Mouse (Mus musculus) hindbrain, postnatal 0 days (tissue): ENCODE results near the gene Endod1. TPM values are rescaled to one million over a fixed set of nuclear protein-coding genes. Genes with fewer than 3 reads are reported as not detected.

ENCODE experiments used
- ATAC-seq: fragments of 200-750 bp; cut with Nextera tagmentation; 2 replicates; pipeline ENCODE4 v1.8.0; 2017; ENCODE audit warnings: mild to moderate bottlenecking, moderate TSS enrichment, moderate library complexity
- DNase-seq: peaks from one replicate; pipeline ENCODE4 v3.0.0-alpha.2; 2015; ENCODE audit warnings: low spot score
- H3K27ac ChIP-seq: fragments of 300-500 bp; sonication (generic); 2 replicates; pipeline ENCODE4 v1.5.1; 2014; ENCODE audit warnings: mild to moderate bottlenecking
- H3K27me3 ChIP-seq: fragments of 300-500 bp; sonication (generic); 2 replicates; pipeline ENCODE4 v1.6.1; 2014; ENCODE audit warnings: low read length, mixed read lengths; ENCODE audit not compliant: insufficient read depth
- H3K36me3 ChIP-seq: fragments of 300-500 bp; sonication (generic); 2 replicates; pipeline ENCODE4 v1.6.1; 2014; ENCODE audit warnings: low read length, mixed read lengths; ENCODE audit not compliant: insufficient read depth
- H3K4me1 ChIP-seq: fragments of 300-500 bp; sonication (generic); 2 replicates; pipeline ENCODE4 v1.6.1; 2014; ENCODE audit warnings: antibody characterized with exemption, low read length, mixed read lengths; ENCODE audit not compliant: insufficient read depth
- H3K4me2 ChIP-seq: fragments of 300-500 bp; sonication (generic); 2 replicates; pipeline ENCODE4 v1.6.1; 2014; ENCODE audit warnings: low read depth, mild to moderate bottlenecking, low read length, moderate library complexity, mixed read lengths
- H3K4me3 ChIP-seq: fragments of 300-500 bp; sonication (generic); 2 replicates; pipeline ENCODE4 v1.5.1; 2014; ENCODE audit warnings: low read length
- H3K9ac ChIP-seq: fragments of 300-500 bp; sonication (generic); replicated peaks from 2 replicates; pipeline ENCODE4 v1.6.1; 2014; ENCODE audit warnings: mild to moderate bottlenecking, low read length, moderate library complexity, mixed read lengths
- H3K9me3 ChIP-seq: fragments of 300-500 bp; sonication (generic); 2 replicates; pipeline ENCODE4 v1.6.1; 2016; ENCODE audit warnings: low read length, mixed read lengths
- CTCF ChIP-seq: IDR thresholded peaks from 2 replicates; pipeline ENCODE4 v1.5.1; 2016; ENCODE audit warnings: antibody characterized with exemption, control low read depth, low read depth
- WGBS: fragments of 180-500 bp; shearing (Covaris S2); extraction: QIAGEN DNeasy Blood & Tissue Kit; methylation state at CpG from one replicate; pipeline ENCODE4 v1.1.7; 2014; 5-methylcytosine and 5-hydroxymethylcytosine counted together
- polyA plus RNA-seq: library from polyadenylated mRNA; unstranded; fragments of >200 nt; fragmentation: Nextera tagmentation; extraction: Ambion mirVana; gene quantifications from 2 replicates; pipeline ENCODE4 v1.2.1, GENCODE M21; 2015
- total RNA-seq: library from RNA; depleted of rRNA; stranded (reverse); fragments of >200 nt; gene quantifications from 2 replicates; pipeline ENCODE4 v1.2.3, GENCODE M21; 2014

The Endod1 gene
- total and polyA plus RNA-seq, 2 experiments from 2014 or later, result 41.1 to 85.8 TPM

DNA sequence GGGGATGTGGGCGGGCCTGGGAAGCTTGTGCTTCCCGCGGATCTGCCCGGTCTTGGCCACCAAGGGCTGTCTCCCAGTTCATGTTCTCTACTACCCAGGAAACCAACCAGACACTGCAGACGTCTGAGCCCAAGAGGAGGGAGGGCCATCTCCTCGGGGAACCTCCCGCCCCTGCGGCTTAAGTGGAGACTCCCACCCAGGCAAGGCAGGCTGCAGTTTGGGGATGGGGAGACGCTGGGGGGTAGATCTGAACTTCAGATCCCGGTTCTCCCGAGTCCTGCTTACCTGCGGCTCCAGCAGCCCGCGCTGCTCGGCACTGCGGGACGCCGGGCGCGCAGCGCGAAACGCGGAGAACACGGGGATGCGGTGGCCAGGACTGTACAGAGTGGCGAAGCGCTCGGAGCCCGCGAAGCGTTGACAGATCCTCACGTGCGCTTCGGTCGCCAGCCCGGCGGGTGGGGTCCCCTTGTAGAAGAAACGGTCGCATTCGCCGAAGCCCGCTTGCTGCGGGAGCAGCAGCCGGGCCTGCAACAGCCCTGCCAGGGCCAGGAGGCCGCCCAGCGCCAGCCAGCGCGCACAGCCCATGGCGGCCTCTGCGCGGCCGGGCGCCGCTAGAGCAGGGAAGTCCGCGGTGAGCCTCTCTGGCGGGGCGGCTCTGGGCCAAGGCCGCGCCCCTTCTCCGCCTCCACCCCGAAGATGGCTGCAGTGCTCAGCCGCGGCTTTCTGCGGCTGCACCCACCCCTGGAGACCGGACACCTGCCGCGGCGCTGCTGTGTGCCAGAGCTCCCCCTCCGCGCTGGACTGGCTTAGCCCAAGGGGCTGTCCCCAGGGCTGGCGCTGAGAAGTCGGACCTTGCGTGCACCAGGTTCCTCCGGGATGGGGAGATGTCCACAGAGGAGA is 671 bp downstream of the Endod1 start:
- DNase-seq (peak; percentile 84), ATAC-seq (peak; percentile 94)
- Histone ChIP-seq H3K4me2 (peak overlapping the region; percentile 90), H3K9ac (peak overlapping the region; percentile 86), H3K9me3 (no peaks in the 10 kb centered on the region), H3K27ac (peak overlapping the region; percentile 90), H3K4me1 (peaks cover 11% of the 10 kb centered on the region), H3K27me3 (no peaks in the 10 kb centered on the region), H3K4me3 (peak overlapping the region; percentile 72), H3K36me3 (no peaks in the 10 kb centered on the region)
- no peak; the same call in 1 of the 2 replicates for TF ChIP-seq CTCF
- WGBS, result 1% methylated on average over 74 of the region's 76 CpGs

DNA sequence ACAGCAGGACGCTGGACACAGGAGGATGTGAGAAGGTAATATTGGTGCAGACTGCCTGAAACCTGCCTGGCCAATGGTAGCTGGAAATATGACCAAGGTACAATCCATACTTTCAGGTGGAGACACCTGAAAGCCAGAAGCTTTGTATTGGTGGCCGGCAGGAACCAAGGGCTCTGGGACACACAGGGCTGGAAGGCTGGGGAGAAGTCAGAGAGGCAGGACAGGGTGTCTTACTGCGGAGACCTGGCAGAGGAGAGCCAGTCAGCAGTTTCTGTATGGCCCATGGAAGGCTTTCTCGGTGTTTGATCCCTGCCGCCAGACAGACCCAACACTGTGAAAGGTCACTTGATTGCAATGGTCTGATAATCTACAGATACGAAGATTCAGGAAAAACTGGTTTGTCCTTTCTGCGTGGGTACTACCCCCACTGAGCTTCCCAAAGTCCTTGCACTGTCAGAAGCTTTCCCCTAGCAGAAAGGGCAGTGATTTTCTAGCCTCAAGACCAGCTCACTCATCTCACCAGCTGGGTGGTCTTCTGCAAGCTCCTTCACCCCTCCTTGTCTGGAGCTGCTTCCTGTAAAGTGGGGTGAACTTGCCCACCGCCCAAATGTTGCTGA is 1.4 kb downstream of the Endod1 start:
- Histone ChIP-seq H3K36me3 (no peaks in the 10 kb centered on the region), H3K27ac (peak overlapping the region; percentile 90), H3K27me3 (no peaks in the 10 kb centered on the region), H3K4me1 (peaks cover 11% of the 10 kb centered on the region), H3K9me3 (no peaks in the 10 kb centered on the region), H3K4me2 (peak overlapping the region; percentile 90), H3K4me3 (peak overlapping the region; percentile 72), H3K9ac (peak overlapping the region; percentile 86)
- TF ChIP-seq CTCF, result no peak
- DNase-seq, result no peak
- WGBS, result 27% methylated on average over 8 of the region's 8 CpGs
- no peak for ATAC-seq

DNA sequence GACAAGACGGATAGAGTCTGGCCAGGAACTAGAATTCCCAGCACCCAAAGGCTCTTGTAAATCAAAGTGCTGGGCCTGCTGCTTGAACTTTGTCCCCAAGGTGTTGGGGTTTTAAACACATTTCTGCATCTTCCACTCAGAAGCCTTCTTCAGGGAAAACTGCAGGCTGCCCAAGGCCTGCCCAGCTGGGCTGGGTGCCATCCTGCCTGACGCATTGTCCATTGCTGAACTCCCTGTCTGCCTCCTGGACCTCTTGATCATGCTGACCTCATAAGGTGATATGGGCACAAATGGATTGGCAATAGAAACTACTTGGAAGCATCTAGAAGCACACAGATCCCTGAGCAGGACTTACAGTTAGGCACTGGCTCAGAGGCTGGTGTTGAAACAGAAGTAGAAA is 3.2 kb downstream of the Endod1 start:
- Histone ChIP-seq H3K9ac (no peak overlapping the region), H3K9me3 (no peaks in the 10 kb centered on the region), H3K4me3 (no peak overlapping the region), H3K4me2 (no peak overlapping the region), H3K27ac (no peak overlapping the region), H3K36me3 (no peaks in the 10 kb centered on the region), H3K27me3 (no peaks in the 10 kb centered on the region), H3K4me1 (peaks cover 11% of the 10 kb centered on the region)
- no peak for ATAC-seq
- DNase-seq, result no peak
- no peak for TF ChIP-seq CTCF
- 79% methylated on average over 2 of the region's 2 CpGs for WGBS

DNA sequence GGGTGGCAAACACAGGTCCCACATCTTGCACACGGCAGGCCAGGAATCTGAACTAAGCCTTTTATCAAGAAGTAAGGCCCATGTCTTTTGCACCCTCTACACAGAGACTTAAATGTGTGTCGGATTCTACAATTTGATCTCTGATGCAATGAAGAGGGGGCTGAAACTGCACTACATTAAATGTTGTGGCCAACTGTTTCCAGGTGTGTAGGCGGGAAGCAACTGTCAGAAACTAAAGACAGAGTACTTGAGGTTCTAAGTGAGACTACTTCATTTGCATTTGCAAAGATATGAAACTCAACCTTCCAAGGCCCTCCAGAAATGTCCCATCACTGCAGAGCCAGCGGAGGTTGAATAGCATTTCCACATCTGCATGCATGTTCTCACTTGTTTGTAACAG is 5.2 kb downstream of the Endod1 start:
- Histone ChIP-seq H3K27ac (no peak overlapping the region), H3K9me3 (no peaks in the 10 kb centered on the region), H3K9ac (no peak overlapping the region), H3K4me2 (no peak overlapping the region), H3K4me3 (no peak overlapping the region), H3K27me3 (no peaks in the 10 kb centered on the region), H3K4me1 (0 out of 2 replicates have a peak, but pooled peaks cover 4% of the 10 kb centered on the region), H3K36me3 (no peaks in the 10 kb centered on the region)
- TF ChIP-seq CTCF, result no peak
- DNase-seq (no peak), ATAC-seq (no peak)
- 88% methylated on average over 4 of the region's 4 CpGs for WGBS

DNA sequence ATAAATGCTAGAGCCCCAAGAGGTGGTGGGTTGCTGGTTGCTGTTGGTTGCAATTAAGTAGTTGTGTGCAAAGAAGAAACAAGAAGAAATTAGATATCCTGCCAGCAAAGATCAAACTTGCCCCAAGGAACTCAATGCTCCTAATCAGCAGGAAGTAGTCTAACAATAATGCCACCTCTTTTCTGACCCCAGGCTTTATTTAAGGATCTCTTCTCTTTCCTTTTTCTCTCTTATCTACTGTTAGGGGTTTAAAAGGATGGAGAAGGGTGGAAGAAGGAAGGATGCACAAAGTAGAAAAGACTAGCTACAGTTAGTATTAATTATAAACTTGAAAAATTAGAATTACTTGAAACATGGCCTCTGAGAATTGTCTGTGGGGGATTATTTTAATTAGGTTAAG is 8.9 kb downstream of the Endod1 start:
- H3K27ac ChIP-seq, result no peak overlapping the region
- H3K36me3 ChIP-seq, result no peaks in the 10 kb centered on the region
- H3K4me2 ChIP-seq, result no peak overlapping the region
- H3K9ac ChIP-seq, result no peak overlapping the region
- TF ChIP-seq CTCF, result no peak
- DNase-seq (no peak), ATAC-seq (no peak)
- H3K9me3 ChIP-seq, result no peaks in the 10 kb centered on the region
- H3K27me3 ChIP-seq, result no peaks in the 10 kb centered on the region
- no peaks in the 10 kb centered on the region for H3K4me1 ChIP-seq
- H3K4me3 ChIP-seq, result no peak overlapping the region

DNA sequence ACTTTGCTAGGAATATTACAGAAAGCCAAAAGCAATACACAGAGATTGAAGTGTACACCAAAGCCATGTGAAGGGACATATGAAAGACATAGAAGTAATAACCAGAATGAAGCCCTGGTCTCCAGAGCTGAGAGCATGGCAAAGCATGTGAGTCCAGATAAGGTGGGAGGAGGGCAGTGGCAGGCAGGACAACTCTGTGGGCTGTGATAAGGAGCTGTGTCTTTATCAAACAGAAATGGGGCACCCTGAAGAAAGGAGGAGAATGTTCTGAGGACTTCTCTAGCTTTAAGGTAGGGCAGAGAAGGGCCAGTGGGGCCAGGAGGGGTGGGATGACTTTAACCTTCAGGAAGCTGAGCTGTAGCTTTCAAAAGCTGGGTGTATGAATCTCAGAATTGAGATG is 12.0 kb downstream of the Endod1 start:
- TF ChIP-seq CTCF, result no peak
- no peak overlapping the region for H3K9ac ChIP-seq
- H3K4me2 ChIP-seq, result no peak overlapping the region
- H3K27me3 ChIP-seq, result no peaks in the 10 kb centered on the region
- H3K9me3 ChIP-seq, result no peaks in the 10 kb centered on the region
- no peaks in the 10 kb centered on the region for H3K4me1 ChIP-seq
- no peaks in the 10 kb centered on the region for H3K36me3 ChIP-seq
- H3K27ac ChIP-seq, result no peak overlapping the region
- H3K4me3 ChIP-seq, result no peak overlapping the region
- ATAC-seq, result no peak
- DNase-seq, result no peak

DNA sequence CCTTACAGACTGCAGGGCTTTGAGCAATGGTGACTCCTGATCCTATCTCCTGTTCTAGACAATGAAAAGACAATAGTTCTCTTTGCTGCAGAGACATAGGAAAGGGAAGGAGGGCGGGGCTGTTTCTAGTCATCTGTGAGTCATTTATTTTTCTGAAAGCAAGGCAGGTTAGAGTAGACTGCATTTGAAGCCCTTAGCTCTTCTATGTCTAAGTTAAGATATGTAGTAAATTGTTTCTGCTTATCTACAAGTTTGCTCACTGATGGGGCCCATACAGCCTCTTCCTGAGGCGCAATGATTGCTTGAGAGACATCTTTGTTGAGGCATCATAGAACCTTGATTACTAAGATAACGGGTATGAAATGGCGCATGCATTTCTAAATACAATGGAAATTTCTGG is 13.5 kb downstream of the Endod1 start:
- WGBS, result 93% methylated on average over 4 of the region's 4 CpGs
- DNase-seq (no peak), ATAC-seq (no peak)
- Histone ChIP-seq H3K27ac (no peak overlapping the region), H3K4me2 (no peak overlapping the region), H3K4me3 (no peak overlapping the region), H3K27me3 (no peaks in the 10 kb centered on the region), H3K9me3 (no peaks in the 10 kb centered on the region), H3K9ac (no peak overlapping the region), H3K4me1 (no peaks in the 10 kb centered on the region), H3K36me3 (no peaks in the 10 kb centered on the region)
- no peak for TF ChIP-seq CTCF
